Mouse (Mus musculus): Measurements from ENCODE around the gene Gstm4. TPM values are rescaled to one million over a fixed set of nuclear protein-coding genes. Genes with fewer than 3 reads are reported as not detected.

Gstm4 gene
- polyA plus RNA-seq, 1 experiment from 2014 or later = 16.7 TPM

- Histone ChIP-seq H3K27me3 (no peaks in the 10 kb centered on the region), H3K36me3 (no peaks in the 10 kb centered on the region), H3K4me3 (peak overlapping the region; percentile 74), H3K9me3 (no peaks in the 10 kb centered on the region), H3K4me1 (peaks cover 47% of the 10 kb centered on the region), H3K4me2 (peak overlapping the region; percentile 99), H3K9ac (peak overlapping the region; percentile 63), H3K27ac (peak overlapping the region; percentile 94)
- 0% methylated on average over 14 of the region's 14 CpGs for WGBS
- ATAC-seq (ENCODE audit: borderline replicate concordance, extremely low read depth, low FRiP score, low TSS enrichment) = peak; percentile 90
These were observed 40.6 kb upstream of the Gstm4 start for GRCm38 (mm10) chr3:108085281-108085720.

- WGBS = 6% methylated on average over 13 of the region's 13 CpGs
- ATAC-seq (ENCODE audit: borderline replicate concordance, extremely low read depth, low FRiP score, low TSS enrichment) = peak; percentile 2; the same call in 1 of the 2 replicates
- peaks cover 47% of the 10 kb centered on the region for H3K4me1 ChIP-seq
These were observed 40.1 kb upstream of the Gstm4 start for GRCm38 (mm10) chr3:108084767-108085270.

DNA sequence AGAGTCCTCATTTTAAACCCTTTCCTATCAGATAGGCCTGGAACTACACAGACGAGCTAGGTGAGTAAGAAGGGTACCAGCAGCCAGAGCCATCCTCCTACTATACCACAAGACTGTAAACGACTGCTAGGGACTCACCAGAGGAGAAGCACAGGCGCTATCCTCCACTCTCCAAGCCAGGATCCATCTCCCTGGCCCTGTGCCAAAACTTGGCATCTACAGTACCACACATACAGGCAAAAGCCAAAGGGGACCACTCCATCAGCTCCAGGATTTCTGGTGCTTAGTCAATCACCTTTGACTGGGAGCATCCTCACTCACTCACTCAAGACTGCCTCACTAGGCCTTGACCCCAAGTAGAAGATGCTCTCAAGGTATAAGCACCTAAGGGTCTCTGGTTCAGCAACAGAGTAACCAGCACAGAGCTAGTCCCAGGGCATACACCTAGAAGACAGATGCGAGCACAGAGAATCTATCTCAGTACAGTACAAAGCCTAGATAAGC, 39.3 kb upstream of the Gstm4 start:
- Histone ChIP-seq H3K4me2 (peak overlapping the region; percentile 99), H3K36me3 (peaks cover 10% of the 10 kb centered on the region), H3K27me3 (no peaks in the 10 kb centered on the region), H3K4me3 (peak overlapping the region; percentile 74; the same call in 1 of the 2 replicates), H3K27ac (no peak overlapping the region), H3K9ac (no peak overlapping the region), H3K4me1 (peaks cover 45% of the 10 kb centered on the region), H3K9me3 (no peaks in the 10 kb centered on the region)
- WGBS = 59% methylated on average over 4 of the region's 4 CpGs
- ATAC-seq (ENCODE audit: borderline replicate concordance, extremely low read depth, low FRiP score, low TSS enrichment) = no peak

More at GRCm38 (mm10) chr3:108084767-108085270, 40.1 kb upstream of the Gstm4 start:
- Histone ChIP-seq H3K27me3 (no peaks in the 10 kb centered on the region), H3K36me3 (0 out of 2 replicates have a peak, but pooled peaks cover 2% of the 10 kb centered on the region), H3K9ac (peak overlapping the region; percentile 63), H3K4me2 (peak overlapping the region; percentile 99), H3K4me3 (peak overlapping the region; percentile 74), H3K27ac (peak overlapping the region; percentile 94), H3K9me3 (no peaks in the 10 kb centered on the region)

DNA sequence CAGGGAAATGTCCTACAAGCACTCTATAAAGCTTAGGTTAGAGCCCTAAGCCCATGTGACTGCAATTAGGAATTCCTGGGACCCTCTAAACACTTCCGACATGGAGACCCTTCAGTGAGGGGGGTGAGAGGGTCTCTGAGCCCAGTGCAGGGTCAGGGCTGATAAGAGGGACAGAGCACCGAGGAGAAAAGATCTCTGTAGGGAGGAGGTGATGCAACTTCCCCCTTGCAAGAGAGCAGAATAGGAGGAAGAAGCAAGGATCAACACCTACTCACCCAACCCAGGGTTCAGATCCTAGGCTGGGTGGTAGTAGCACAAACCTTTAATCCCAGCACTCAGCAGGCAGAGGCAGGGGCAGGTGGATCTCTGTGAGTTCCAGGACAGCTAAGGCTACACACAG, 38.5 kb upstream of the Gstm4 start:
- H3K9me3 ChIP-seq = no peaks in the 10 kb centered on the region
- peaks cover 16% of the 10 kb centered on the region for H3K36me3 ChIP-seq
- WGBS = 27% methylated on average over 2 of the region's 2 CpGs
- no peak overlapping the region for H3K4me2 ChIP-seq
- H3K9ac ChIP-seq = no peak overlapping the region
- no peaks in the 10 kb centered on the region for H3K27me3 ChIP-seq
- ATAC-seq (ENCODE audit: borderline replicate concordance, extremely low read depth, low FRiP score, low TSS enrichment) = no peak
- no peak overlapping the region for H3K27ac ChIP-seq
- H3K4me3 ChIP-seq = no peak overlapping the region
- H3K4me1 ChIP-seq = peaks cover 43% of the 10 kb centered on the region

- Histone ChIP-seq H3K4me2 (peak overlapping the region; percentile 12), H3K9me3 (no peaks in the 10 kb centered on the region), H3K4me3 (no peak overlapping the region), H3K4me1 (peaks cover 43% of the 10 kb centered on the region), H3K9ac (0 out of 2 replicates have a peak overlapping the region, but pooled peaks have one; percentile 8), H3K36me3 (peaks cover 21% of the 10 kb centered on the region), H3K27me3 (no peaks in the 10 kb centered on the region), H3K27ac (peak overlapping the region; percentile 32; the same call in 1 of the 2 replicates)
- WGBS = 43% methylated on average over 1 of the region's 1 CpGs
- no peak for ATAC-seq (ENCODE audit: borderline replicate concordance, extremely low read depth, low FRiP score, low TSS enrichment)
These were observed 37.7 kb upstream of the Gstm4 start for GRCm38 (mm10) chr3:108082251-108082875.

DNA sequence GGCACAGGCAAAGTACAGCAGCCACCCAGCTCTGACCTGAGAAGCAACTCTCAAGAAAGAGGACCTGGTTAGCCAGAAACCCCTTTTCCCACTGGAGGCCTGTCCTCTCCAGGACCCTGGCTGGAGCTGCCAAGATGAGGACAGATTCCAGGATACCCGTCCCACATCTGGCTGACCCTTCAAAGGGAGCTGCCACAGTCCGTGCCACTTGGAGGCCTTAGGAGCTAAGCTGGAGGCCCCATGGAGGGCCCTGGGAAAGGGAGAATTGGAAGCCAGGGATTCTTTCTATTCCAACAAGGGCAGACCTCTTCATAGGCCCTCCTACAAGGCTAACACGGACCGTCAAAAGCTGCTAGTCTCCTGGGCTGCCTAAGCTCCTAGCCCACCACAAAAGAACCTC, 37.0 kb upstream of the Gstm4 start:
- Histone ChIP-seq H3K27ac (peak overlapping the region; percentile 32; the same call in 1 of the 2 replicates), H3K9ac (no peak overlapping the region), H3K9me3 (no peaks in the 10 kb centered on the region), H3K36me3 (peaks cover 28% of the 10 kb centered on the region), H3K27me3 (no peaks in the 10 kb centered on the region), H3K4me3 (no peak overlapping the region), H3K4me2 (peak overlapping the region; percentile 12), H3K4me1 (peaks cover 37% of the 10 kb centered on the region)
- 58% methylated on average over 4 of the region's 4 CpGs for WGBS
- ATAC-seq (ENCODE audit: borderline replicate concordance, extremely low read depth, low FRiP score, low TSS enrichment) = no peak

- 87% methylated on average over 9 of the region's 9 CpGs for WGBS
- ATAC-seq (ENCODE audit: borderline replicate concordance, extremely low read depth, low FRiP score, low TSS enrichment) = no peak
- Histone ChIP-seq H3K9ac (no peak overlapping the region), H3K4me3 (no peak overlapping the region), H3K36me3 (peaks cover 53% of the 10 kb centered on the region), H3K4me1 (peaks cover 4% of the 10 kb centered on the region), H3K9me3 (no peaks in the 10 kb centered on the region), H3K4me2 (no peak overlapping the region), H3K27ac (no peak overlapping the region), H3K27me3 (no peaks in the 10 kb centered on the region)
These were observed 32.1 kb upstream of the Gstm4 start for GRCm38 (mm10) chr3:108076836-108077235.

- no peaks in the 10 kb centered on the region for H3K9me3 ChIP-seq
- H3K9ac ChIP-seq = no peak overlapping the region
- H3K4me3 ChIP-seq = no peak overlapping the region
- 67% methylated on average over 10 of the region's 10 CpGs for WGBS
- no peaks in the 10 kb centered on the region for H3K27me3 ChIP-seq
- H3K4me1 ChIP-seq = no peaks in the 10 kb centered on the region
- H3K4me2 ChIP-seq = no peak overlapping the region
- H3K36me3 ChIP-seq = peaks cover 37% of the 10 kb centered on the region
- ATAC-seq (ENCODE audit: borderline replicate concordance, extremely low read depth, low FRiP score, low TSS enrichment) = no peak
- no peak overlapping the region for H3K27ac ChIP-seq
These were observed 28.4 kb upstream of the Gstm4 start for GRCm38 (mm10) chr3:108072983-108073569.

DNA sequence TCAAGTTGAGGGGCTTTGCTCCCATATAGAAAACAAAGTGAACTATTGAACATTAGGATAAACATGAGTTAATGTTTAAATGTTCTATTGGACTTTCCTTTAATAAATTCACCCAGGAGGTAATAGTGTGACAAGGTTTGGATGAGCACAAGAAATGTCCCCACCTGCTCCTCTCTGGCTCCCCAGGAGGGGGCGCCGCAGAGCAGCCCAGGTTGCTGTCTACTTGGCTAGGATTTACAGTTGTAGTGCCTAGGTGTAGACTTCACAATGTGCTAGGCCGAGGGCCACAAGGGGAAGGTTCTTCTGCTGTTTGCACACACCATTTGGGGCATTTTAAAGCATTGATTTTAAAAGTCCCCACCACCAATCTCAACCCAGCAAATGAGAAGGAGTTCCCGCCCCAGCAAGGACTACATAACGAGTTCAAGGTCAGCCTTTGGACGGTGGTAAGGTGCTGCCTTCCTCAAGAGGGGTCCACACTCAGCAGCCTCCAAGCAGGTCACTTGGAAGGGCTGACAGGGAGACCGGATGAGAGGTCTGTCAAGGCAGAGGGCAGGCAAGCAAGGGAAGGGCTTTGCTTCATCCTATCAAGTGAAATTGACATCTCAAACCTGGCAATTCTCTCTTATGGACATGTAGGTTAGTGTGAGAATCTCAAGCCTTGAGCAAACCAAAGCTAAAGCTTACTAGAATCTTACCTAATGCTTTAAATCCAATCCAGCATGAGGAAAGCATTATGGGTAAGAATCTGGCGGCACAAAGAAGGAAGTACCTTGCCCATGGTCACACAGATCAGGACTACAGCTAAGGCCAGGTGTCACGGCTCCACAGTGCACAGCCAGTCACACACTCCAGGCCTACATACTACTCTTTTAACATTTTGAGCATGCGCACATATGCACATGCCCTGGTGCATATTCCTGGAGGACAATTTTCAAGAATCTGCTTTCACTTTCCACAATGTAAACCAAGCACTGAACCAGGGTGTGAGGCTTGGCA, 25.9 kb upstream of the Gstm4 start:
- H3K27me3 ChIP-seq = no peaks in the 10 kb centered on the region
- 62% methylated on average over 10 of the region's 10 CpGs for WGBS
- H3K27ac ChIP-seq = no peak overlapping the region
- H3K36me3 ChIP-seq = peaks cover 15% of the 10 kb centered on the region
- H3K4me3 ChIP-seq = no peak overlapping the region
- H3K9ac ChIP-seq = no peak overlapping the region
- no peaks in the 10 kb centered on the region for H3K4me1 ChIP-seq
- no peak overlapping the region for H3K4me2 ChIP-seq
- H3K9me3 ChIP-seq = no peaks in the 10 kb centered on the region
- no peak for ATAC-seq (ENCODE audit: borderline replicate concordance, extremely low read depth, low FRiP score, low TSS enrichment)

- H3K4me1 ChIP-seq = no peaks in the 10 kb centered on the region
- no peak overlapping the region for H3K4me3 ChIP-seq
- no peak overlapping the region for H3K4me2 ChIP-seq
- no peaks in the 10 kb centered on the region for H3K27me3 ChIP-seq
- 61% methylated on average over 13 of the region's 13 CpGs for WGBS
- H3K9ac ChIP-seq = no peak overlapping the region
- no peak overlapping the region for H3K27ac ChIP-seq
- H3K36me3 ChIP-seq = peaks cover 3% of the 10 kb centered on the region; the same call in 1 of the 2 replicates
- H3K9me3 ChIP-seq = no peaks in the 10 kb centered on the region
- no peak for ATAC-seq (ENCODE audit: borderline replicate concordance, extremely low read depth, low FRiP score, low TSS enrichment)
These were observed 24.7 kb upstream of the Gstm4 start for GRCm38 (mm10) chr3:108069231-108069870.

DNA sequence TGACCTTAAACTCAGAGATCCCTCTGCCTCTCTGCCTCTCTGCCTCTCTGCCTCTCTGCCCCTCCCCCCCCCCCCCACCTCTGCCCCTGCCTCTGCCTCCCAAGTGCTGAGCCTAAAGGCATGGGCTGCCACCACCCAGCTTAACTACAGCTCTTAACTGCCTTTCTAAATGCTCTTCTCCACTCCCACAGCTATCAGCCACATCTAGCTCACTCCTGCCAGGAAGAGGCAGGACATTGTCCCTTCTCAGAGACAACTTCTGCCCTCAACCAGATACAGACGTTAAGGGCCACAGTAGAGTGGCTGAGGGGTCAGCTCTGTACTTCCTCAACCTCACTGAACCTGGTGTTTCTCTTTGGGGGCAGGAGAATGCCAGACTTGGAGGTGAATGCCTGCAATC, 24.1 kb upstream of the Gstm4 start:
- H3K9ac ChIP-seq = no peak overlapping the region
- H3K27ac ChIP-seq = no peak overlapping the region
- no peaks in the 10 kb centered on the region for H3K4me1 ChIP-seq
- no peaks in the 10 kb centered on the region for H3K9me3 ChIP-seq
- H3K36me3 ChIP-seq = no peaks in the 10 kb centered on the region
- ATAC-seq (ENCODE audit: borderline replicate concordance, extremely low read depth, low FRiP score, low TSS enrichment) = no peak
- H3K27me3 ChIP-seq = no peaks in the 10 kb centered on the region
- no peak overlapping the region for H3K4me2 ChIP-seq
- WGBS = 18% methylated on average over 1 of the region's 1 CpGs
- no peak overlapping the region for H3K4me3 ChIP-seq
